Mouse (Mus musculus) bone marrow, adult 2 months (tissue): ENCODE data around the gene Hist2h2ab.

Experiments
- CTCF ChIP-seq: fragments of 200-500 bp; IDR thresholded peaks from 2 replicates; pipeline ENCODE4 v1.5.1; 2011; ENCODE audit warnings: low read length, control low read depth; ENCODE audit not compliant: control insufficient read depth, insufficient read depth
- POLR2A ChIP-seq: fragments of 200-500 bp; IDR thresholded peaks from 2 replicates; pipeline ENCODE4 v1.6.1; 2011; ENCODE audit warnings: low read depth, mild to moderate bottlenecking, control low read depth, low read length, borderline replicate concordance; ENCODE audit not compliant: control insufficient read depth

GRCm38 (mm10) chr3:96225421-96225820, 5.8 kb downstream of the Hist2h2ab start:
- TF ChIP-seq CTCF (no peak), POLR2A (no peak)
